Mouse (Mus musculus) heart, embryonic 15.5 days (tissue): ENCODE measurements at regions not wholly inside any gene's neighbourhood (a gene's known extent, or its start where the extent isn't known, plus 50 kb on each side); places are given as distances from the start of the nearest gene placed in this dataset.
"Not testable (repeated sequence)": the region's sequence is repeated elsewhere in the genome, so short reads cannot be mapped to it uniquely, and the experiment has no call there.

Experiments used
- ATAC-seq: fragments of 200-750 bp; cut with Nextera tagmentation; replicated peaks from 2 replicates; pipeline ENCODE4 v1.8.0; 2017; ENCODE audit warnings: low read depth, moderate TSS enrichment; ENCODE audit not compliant: insufficient number of reproducible peaks, insufficient read depth, low FRiP score
- H3K27ac ChIP-seq: fragments of 300-500 bp; sonication (generic); 2 replicates; pipeline ENCODE4 v1.5.1; 2015; ENCODE audit warnings: mild to moderate bottlenecking, inconsistent platforms
- H3K27me3 ChIP-seq: fragments of 300-500 bp; sonication (generic); 2 replicates; pipeline ENCODE4 v1.6.1; 2015; ENCODE audit warnings: inconsistent platforms
- H3K36me3 ChIP-seq: fragments of 300-500 bp; sonication (generic); 2 replicates; pipeline ENCODE4 v1.6.1; 2015; ENCODE audit warnings: mild to moderate bottlenecking, inconsistent platforms
- H3K4me1 ChIP-seq: fragments of 300-500 bp; sonication (generic); replicated peaks from 2 replicates; pipeline ENCODE4 v1.6.1; 2015; ENCODE audit warnings: inconsistent platforms
- H3K4me2 ChIP-seq: fragments of 300-500 bp; sonication (generic); 2 replicates; pipeline ENCODE4 v1.6.1; 2015; ENCODE audit warnings: inconsistent platforms, mild to moderate bottlenecking, moderate library complexity
- H3K4me3 ChIP-seq: fragments of 300-500 bp; sonication (generic); 2 replicates; pipeline ENCODE4 v1.5.1; 2015; ENCODE audit warnings: mild to moderate bottlenecking, inconsistent platforms
- H3K9ac ChIP-seq: fragments of 300-500 bp; sonication (generic); 2 replicates; pipeline ENCODE4 v1.6.1; 2015; ENCODE audit warnings: mild to moderate bottlenecking, inconsistent platforms
- H3K9me3 ChIP-seq: fragments of 300-500 bp; sonication (generic); replicated peaks from 2 replicates; pipeline ENCODE4 v1.6.1; 2016; ENCODE audit warnings: inconsistent platforms
- WGBS: fragments of 180-500 bp; shearing (Covaris S2); methylation state at CpG from one replicate; pipeline ENCODE4 v1.1.7; 2015; ENCODE audit warnings: mixed read lengths; 5-methylcytosine and 5-hydroxymethylcytosine counted together

GRCm38 (mm10) chr3:155815693-155816092, 722.5 kb downstream of the Lrriq3 start:
- WGBS: 59% methylated on average over 2 of the region's 2 CpGs
- Histone ChIP-seq H3K4me2 (no peak overlapping the region), H3K36me3 (no peaks in the 10 kb centered on the region)

DNA sequence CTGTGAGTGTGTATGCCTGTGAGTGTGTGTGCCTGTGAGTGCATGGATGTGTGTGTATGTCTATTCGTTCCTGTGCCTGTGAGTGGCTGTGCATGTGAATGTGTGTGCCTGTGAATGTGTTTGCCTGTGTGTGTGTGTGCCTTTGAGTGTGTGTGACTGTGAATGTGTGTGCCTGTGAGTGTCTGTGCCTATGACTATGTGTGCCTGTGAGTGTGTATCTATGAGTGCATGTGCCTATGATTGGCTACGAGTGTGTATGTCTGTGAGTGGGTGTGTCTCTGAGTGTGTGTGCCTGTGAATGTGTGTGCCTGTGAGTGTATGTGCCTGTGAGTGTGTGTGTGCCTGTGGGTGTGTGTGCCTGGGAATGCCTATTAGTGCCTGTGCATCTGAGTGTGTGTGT, 731.6 kb downstream of the Lrriq3 start:
- WGBS: 79% methylated on average over 2 of the region's 2 CpGs
- Histone ChIP-seq H3K9ac (no peak overlapping the region), H3K27me3 (no peaks in the 10 kb centered on the region), H3K27ac (no peak overlapping the region), H3K4me2 (no peak overlapping the region), H3K9me3 (no peaks in the 10 kb centered on the region), H3K36me3 (no peaks in the 10 kb centered on the region), H3K4me1 (no peaks in the 10 kb centered on the region), H3K4me3 (no peak overlapping the region)
- no peak for ATAC-seq

More at GRCm38 (mm10) chr3:155815693-155816092, 722.5 kb downstream of the Lrriq3 start:
- H3K4me1 ChIP-seq: no peaks in the 10 kb centered on the region
- no peak for ATAC-seq
- H3K27me3 ChIP-seq: no peaks in the 10 kb centered on the region
- H3K9ac ChIP-seq: no peak overlapping the region
- H3K9me3 ChIP-seq: no peaks in the 10 kb centered on the region
- H3K27ac ChIP-seq: no peak overlapping the region
- no peak overlapping the region for H3K4me3 ChIP-seq

GRCm38 (mm10) chr3:155866286-155866685, 695.3 kb upstream of the Negr1 start:
- Histone ChIP-seq H3K9ac (no peak overlapping the region), H3K4me1 (no peaks in the 10 kb centered on the region), H3K36me3 (no peaks in the 10 kb centered on the region), H3K9me3 (no peaks in the 10 kb centered on the region), H3K27me3 (no peaks in the 10 kb centered on the region), H3K4me3 (no peak overlapping the region), H3K4me2 (no peak overlapping the region), H3K27ac (no peak overlapping the region)
- no peak for ATAC-seq

- Histone ChIP-seq H3K9me3 (no peaks in the 10 kb centered on the region), H3K27me3 (no peaks in the 10 kb centered on the region), H3K36me3 (no peaks in the 10 kb centered on the region), H3K9ac (no peak overlapping the region), H3K4me2 (no peak overlapping the region), H3K27ac (no peak overlapping the region), H3K4me1 (no peaks in the 10 kb centered on the region), H3K4me3 (no peak overlapping the region)
- no peak for ATAC-seq
- WGBS: 88% methylated on average over 3 of the region's 3 CpGs
Measured at GRCm38 (mm10) chr3:155875696-155876095, 685.9 kb upstream of the Negr1 start.

DNA sequence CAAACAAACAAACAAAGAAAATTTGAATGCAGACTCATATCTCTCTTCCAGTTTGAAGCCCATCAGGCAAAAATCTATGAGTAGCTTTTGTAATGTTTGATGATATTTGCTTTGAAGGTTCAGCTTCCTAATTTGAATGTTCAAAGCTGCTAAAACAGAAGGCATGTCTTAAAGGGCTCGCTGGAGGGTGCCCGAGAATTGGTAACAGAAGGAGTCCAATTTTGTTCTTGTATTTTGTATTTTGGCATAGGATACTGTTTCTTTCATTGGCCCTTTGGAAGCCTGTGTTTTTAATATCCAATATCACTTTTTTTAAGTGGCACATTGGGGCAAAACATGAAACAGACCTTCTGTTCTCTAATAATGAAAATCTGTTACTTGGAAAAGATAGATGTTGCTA, 683.2 kb upstream of the Negr1 start:
- no peak for ATAC-seq
- H3K4me2 ChIP-seq: no peak overlapping the region
- 75% methylated on average over 2 of the region's 2 CpGs for WGBS
- H3K4me1 ChIP-seq: no peaks in the 10 kb centered on the region
- no peak overlapping the region for H3K9ac ChIP-seq
- no peak overlapping the region for H3K27ac ChIP-seq
- no peaks in the 10 kb centered on the region for H3K36me3 ChIP-seq
- H3K4me3 ChIP-seq: no peak overlapping the region
- H3K27me3 ChIP-seq: no peaks in the 10 kb centered on the region
- no peaks in the 10 kb centered on the region for H3K9me3 ChIP-seq

DNA sequence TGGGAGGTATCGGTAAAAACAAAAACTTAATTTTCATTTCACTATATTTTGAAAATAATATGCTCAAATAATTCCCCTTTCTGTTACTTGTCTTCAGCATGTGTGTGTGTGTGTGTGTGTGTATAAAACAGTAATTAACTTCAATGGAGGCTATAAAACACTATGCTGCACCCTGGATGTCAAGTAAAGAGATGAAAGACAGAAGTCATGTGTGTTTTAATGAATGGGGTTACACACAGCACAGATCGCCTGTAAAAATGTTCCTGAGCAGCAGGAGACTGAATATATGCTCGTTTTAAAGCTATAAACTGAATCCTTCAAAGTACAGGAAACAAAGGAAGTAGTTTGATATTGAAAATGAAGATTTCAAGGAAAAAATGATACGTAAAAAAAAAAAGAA, 680.9 kb upstream of the Negr1 start:
- 72% methylated on average over 4 of the region's 4 CpGs for WGBS
- Histone ChIP-seq H3K27ac (no peak overlapping the region), H3K9ac (no peak overlapping the region), H3K4me3 (no peak overlapping the region), H3K4me2 (no peak overlapping the region), H3K4me1 (no peaks in the 10 kb centered on the region), H3K36me3 (no peaks in the 10 kb centered on the region), H3K27me3 (no peaks in the 10 kb centered on the region), H3K9me3 (no peaks in the 10 kb centered on the region)
- no peak for ATAC-seq

GRCm38 (mm10) chr3:155915981-155916380, 645.6 kb upstream of the Negr1 start:
- no peak overlapping the region for H3K4me3 ChIP-seq
- H3K4me1 ChIP-seq: no peaks in the 10 kb centered on the region
- H3K36me3 ChIP-seq: no peaks in the 10 kb centered on the region
- ATAC-seq: no peak
- H3K27me3 ChIP-seq: no peaks in the 10 kb centered on the region
- H3K9me3 ChIP-seq: no peaks in the 10 kb centered on the region
- H3K9ac ChIP-seq: no peak overlapping the region
- H3K27ac ChIP-seq: no peak overlapping the region
- no peak overlapping the region for H3K4me2 ChIP-seq
- 74% methylated on average over 6 of the region's 6 CpGs for WGBS

DNA sequence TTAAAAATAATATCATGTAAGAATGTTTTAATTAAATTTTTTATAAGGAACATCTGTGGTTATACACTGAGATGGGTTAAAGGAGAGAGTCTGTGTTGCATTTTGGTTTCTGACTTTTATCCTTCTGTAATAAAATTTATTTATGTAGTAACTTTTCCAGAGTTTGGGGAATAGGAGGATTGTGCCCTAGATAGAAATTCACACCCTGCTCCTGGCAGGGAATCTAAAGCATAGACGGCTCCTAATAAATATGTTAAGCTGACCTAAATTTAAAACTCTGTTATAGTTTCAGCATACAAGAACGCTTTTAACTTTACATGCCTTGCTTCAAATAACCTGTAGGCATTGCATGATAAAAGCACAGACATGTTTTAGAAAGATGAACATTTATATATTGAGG, 618.7 kb upstream of the Negr1 start:
- H3K27me3 ChIP-seq: no peaks in the 10 kb centered on the region
- H3K36me3 ChIP-seq: no peaks in the 10 kb centered on the region
- H3K4me2 ChIP-seq: no peak overlapping the region
- H3K27ac ChIP-seq: no peak overlapping the region
- 80% methylated on average over 2 of the region's 2 CpGs for WGBS
- no peak overlapping the region for H3K9ac ChIP-seq
- no peaks in the 10 kb centered on the region for H3K4me1 ChIP-seq
- no peak for ATAC-seq
- no peak overlapping the region for H3K4me3 ChIP-seq
- H3K9me3 ChIP-seq: no peaks in the 10 kb centered on the region

DNA sequence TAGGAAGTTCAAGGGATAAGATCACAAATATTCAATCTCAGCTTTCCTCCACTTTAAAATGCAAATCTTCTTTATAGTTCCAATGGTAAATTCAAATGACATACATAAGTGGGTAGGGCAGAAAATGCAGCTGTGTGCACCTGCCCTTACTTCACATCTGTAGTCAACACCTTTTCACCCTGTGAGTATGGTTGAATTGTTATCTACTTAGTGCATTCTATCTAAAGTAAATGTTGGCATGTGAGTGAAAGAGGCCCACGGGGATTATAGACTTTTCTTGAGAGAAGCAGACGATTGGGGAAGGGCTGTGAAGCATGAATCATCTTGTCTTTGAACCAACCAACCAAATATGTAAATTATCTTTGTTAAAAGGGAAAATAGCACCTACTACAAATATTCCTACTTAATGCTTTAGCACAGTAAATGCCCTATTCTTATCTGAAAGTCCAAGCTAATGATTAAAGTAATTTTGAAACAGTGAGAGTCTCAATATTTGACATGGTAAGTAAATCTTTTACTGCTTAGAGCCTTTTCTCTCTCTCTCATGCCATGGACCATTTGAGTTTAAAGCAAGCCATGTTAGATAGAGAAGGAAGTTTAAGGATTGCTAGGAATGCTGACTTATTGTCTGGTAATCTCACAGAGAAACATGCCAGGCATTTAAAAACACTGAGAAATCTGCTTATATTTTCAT, 617.4 kb upstream of the Negr1 start:
- Histone ChIP-seq H3K4me1 (no peaks in the 10 kb centered on the region), H3K9ac (no peak overlapping the region), H3K4me2 (no peak overlapping the region), H3K36me3 (no peaks in the 10 kb centered on the region), H3K27ac (no peak overlapping the region), H3K27me3 (no peaks in the 10 kb centered on the region), H3K4me3 (no peak overlapping the region), H3K9me3 (no peaks in the 10 kb centered on the region)
- ATAC-seq: no peak
- WGBS: 32% methylated on average over 2 of the region's 2 CpGs

DNA sequence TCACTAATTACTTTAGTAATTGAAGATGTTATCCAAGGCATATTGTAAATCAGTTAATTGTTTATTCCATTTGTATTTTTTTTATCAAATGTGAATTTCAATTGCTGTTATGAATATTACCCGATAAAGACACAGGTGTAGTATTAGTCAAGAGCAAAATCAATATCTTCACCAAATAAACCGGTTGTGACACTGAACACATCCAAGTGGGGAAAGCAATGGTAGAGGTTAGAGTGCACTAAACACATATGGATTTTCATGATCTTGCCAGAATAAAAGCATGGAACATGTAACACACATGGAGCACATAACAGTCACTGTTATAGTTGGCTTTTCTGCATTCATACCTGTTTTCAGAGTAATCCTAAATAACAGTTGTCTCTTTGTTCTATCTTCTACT, 616.4 kb upstream of the Negr1 start:
- H3K4me1 ChIP-seq: no peaks in the 10 kb centered on the region
- H3K27me3 ChIP-seq: no peaks in the 10 kb centered on the region
- no peak overlapping the region for H3K4me2 ChIP-seq
- WGBS: 82% methylated on average over 2 of the region's 2 CpGs
- no peak overlapping the region for H3K4me3 ChIP-seq
- no peak overlapping the region for H3K27ac ChIP-seq
- H3K9me3 ChIP-seq: no peaks in the 10 kb centered on the region
- H3K9ac ChIP-seq: no peak overlapping the region
- H3K36me3 ChIP-seq: no peaks in the 10 kb centered on the region
- no peak for ATAC-seq

GRCm38 (mm10) chr3:155962496-155962895, 599.1 kb upstream of the Negr1 start:
- H3K4me2 ChIP-seq, H3K36me3 ChIP-seq, H3K27me3 ChIP-seq, H3K9ac ChIP-seq, H3K4me1 ChIP-seq, H3K9me3 ChIP-seq, H3K4me3 ChIP-seq, ATAC-seq, H3K27ac ChIP-seq: not testable (repeated sequence)
- 35% methylated on average over 2 of the region's 2 CpGs for WGBS

DNA sequence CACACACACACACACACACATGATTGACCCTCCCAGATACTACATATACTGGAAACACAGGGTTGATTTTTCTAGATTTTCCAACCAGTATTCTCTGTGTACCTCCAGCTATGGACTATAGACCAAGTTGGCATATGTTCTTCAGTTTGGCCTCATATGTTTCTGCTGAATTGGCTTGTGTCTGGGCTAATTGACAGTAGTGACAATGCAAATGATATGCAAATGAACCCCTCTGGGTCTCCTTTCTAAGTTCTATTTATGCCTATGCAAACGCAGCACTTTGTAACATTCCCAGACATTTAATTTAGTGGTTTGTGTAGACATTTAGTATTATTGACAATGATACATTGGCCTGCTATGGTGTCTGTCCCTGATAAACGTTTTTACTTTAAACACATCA, 582.0 kb upstream of the Negr1 start:
- WGBS: 61% methylated on average over 2 of the region's 2 CpGs
- H3K9me3 ChIP-seq: no peaks in the 10 kb centered on the region
- no peaks in the 10 kb centered on the region for H3K4me1 ChIP-seq
- no peak overlapping the region for H3K27ac ChIP-seq
- H3K36me3 ChIP-seq: no peaks in the 10 kb centered on the region
- H3K27me3 ChIP-seq: no peaks in the 10 kb centered on the region
- no peak overlapping the region for H3K9ac ChIP-seq
- no peak overlapping the region for H3K4me2 ChIP-seq
- no peak overlapping the region for H3K4me3 ChIP-seq
- ATAC-seq: no peak
